Mouse (Mus musculus) cerebellum, postnatal 4 days (tissue): ENCODE measurements at regions not wholly inside any gene's neighbourhood (a gene's known extent, or its start where the extent isn't known, plus 50 kb on each side); places are given as distances from the start of the nearest gene placed in this dataset.

Experiments
- DNase-seq, 2 experiments: peaks; one replicate each; pipeline ENCODE4 v3.0.0; 2022; ENCODE audit warnings: low spot score in 2 of 2, mixed read lengths in 1 of 2

DNA sequence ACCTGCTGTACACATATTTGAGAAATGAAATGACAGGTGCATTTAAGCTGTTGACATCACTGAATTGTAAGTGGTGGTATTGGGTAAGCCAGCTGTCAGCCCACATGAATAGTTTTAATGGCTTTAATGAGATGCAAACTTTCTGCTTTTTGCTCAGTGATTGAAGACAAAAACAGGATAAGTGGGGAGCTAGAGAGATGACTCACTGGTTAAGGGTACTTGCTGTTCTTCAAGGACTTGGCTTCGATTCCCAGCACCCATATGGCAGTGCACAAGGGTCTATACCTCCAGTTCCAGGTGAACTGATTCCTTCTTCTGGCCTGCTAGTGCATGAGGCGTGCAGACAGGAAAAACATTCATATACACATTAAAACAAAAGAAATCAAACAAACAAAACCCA, 162.7 kb upstream of the Pex5l start:
- DNase-seq = no peak

DNA sequence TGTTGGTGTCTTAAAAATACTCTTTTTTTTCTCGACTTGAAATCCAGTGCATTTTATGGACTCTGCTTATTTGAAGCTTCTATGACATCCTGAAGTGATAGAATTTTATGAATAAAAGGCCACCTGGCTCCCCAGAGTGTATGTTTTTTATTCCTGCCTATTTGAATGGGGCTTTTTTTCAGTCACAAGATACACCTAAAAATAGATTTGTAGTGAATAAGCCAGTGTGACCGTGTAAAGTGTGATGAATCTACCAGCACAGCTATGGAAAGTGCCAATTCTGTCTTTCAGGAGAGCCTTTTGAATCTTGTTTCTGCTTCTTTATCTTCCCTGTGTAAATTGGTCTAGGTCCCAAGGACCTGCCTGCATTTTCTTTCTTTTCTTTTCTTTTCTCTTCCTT, 119.8 kb upstream of the Pex5l start:
- DNase-seq = no peak

DNA sequence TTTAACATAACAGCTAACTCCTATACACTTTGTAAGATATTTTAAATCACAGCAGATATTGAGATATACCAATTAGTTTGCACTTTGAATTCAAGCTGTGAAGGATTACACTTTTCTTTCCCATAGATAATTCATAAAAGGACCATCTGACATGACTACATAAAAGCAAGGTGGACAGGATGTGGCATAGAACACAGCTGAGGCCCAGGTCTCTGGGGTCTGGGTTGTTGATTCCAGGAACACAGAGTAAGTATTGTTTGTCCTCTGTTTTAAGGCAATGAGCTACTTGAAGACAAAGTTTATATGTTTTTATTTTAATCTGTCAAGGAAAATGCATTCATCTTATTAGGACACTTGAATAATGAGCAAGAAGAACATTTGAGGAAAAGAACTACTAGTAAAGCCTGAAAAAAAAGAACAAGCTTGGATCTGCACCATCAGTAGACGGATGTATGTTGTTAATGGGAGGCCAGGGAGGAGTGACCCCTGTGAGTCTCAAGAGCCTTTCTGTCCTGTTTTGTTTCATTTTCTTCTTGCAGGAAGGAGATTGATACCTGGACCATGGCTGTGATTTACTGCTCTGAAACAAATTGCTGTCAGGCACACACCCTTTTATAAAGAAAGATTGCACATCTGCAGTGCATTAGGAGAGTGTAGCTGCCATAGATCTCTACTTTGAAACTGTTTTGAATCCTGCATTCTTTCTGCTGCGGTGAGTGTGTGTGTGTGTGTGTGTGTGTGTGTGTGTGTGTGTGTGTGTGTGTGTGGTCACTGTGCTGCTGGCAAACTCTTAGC, 76.4 kb upstream of the Pex5l start:
- no peak for DNase-seq

DNA sequence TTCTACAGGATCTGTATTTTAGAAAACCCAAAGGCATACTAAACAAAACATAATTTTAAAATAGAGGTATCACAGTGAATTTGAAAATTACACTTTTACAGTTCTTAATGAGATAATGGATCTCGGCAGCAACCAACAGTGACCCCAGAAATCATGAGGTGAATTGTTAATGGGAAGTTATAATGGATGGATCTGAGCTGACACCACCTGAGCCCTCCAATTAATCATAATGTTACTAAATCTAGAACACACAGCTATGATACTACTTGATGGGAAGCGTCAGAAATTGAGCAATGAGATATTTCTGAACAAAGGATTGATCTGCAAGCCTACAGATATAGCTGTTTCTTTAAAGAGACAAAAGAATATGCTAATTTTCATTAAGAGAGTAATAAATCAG, 75.2 kb upstream of the Pex5l start:
- DNase-seq = no peak

DNA sequence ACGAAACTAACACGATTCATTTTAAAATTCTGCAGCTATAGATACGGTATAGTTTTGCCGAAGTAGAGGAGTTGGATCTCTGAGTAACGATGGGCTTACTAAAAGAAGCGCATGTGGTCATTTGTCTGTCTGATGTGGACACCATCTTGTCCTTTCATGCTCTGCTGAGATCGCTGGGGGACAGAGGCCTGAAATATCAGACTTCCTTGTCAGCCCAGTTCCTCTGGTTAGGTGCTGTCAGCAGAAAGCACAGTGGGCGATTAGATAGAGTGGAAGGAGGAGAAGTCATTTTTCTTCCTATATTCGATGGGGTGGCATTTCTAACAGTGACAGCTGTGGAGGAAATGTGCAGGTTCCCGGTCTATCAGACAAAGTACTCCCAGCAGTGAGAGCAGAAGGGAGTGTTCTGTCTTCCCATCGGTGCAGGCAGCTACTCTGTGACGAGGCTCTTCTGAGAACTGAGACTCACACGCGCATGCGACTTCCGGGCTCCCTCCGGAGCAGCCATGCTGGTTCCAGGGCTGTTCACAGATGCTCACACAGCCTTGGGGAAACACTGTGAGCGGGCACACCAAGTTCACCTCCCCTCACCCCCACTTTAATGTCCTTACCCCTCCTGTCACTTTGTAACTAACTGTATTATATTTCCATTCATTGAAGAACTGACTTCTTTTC, 74.5 kb upstream of the Pex5l start:
- no peak for DNase-seq

DNA sequence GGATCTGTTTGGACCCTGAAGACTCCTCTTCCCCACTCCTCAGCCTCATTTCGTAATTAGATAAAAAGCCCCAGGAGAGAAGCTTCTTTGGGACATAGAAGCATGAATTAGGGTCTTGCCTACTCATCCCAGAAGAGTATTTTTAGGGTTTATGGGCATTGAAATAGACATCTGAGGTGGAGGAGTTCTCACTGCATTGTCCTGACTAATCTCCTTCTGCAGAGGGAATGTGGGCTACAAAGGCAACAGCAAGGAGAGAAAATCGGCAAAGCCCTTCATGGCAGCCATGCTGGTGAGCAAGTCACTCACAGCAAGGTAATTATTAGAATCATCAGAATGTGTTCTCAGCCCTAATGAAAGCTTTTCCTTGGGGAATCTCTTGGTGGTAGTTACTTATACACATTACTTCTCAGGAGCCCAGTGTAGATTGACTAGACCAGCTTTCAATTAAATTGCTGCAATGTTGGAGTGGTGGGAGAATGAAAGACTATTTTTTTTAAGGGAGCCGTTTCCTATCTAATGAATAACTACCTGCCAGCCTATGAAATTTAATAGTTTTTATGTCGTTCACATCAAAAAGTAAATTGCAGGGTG, 68.3 kb upstream of the Pex5l start:
- no peak for DNase-seq
